Mouse (Mus musculus) liver, embryonic 12.5 days (tissue): ENCODE measurements around the gene Gdf10. TPM values are rescaled to one million over a fixed set of nuclear protein-coding genes. Genes with fewer than 3 reads are reported as not detected.

Source experiments
- polyA plus RNA-seq: library from polyadenylated mRNA; unstranded; fragments of >200 nt; fragmentation: Nextera tagmentation; extraction: Ambion mirVana; gene quantifications from 2 replicates; pipeline ENCODE4 v1.2.1, GENCODE M21; 2016

The Gdf10 gene
- polyA plus RNA-seq, 1 experiment from 2014 or later = 11.4 TPM

Other genes with a start within 250 kb of the Gdf10 start
- gene Gdf2, start 17.5 kb downstream of the Gdf10 start, polyA plus RNA-seq = 14.4 and 15.0 TPM in 2 replicates
- gene Rbp3, start 30.4 kb downstream of the Gdf10 start, polyA plus RNA-seq = 0.10 and 0.12 TPM in 2 replicates
- 0.05 TPM in 1 of 2 replicates, not detected in the other for gene Zfp488, start 55.2 kb downstream of the Gdf10 start, polyA plus RNA-seq
- not detected in 2 replicates for gene Gm30083, start 91.6 kb downstream of the Gdf10 start, polyA plus RNA-seq
- gene Gm5460, start 93.2 kb downstream of the Gdf10 start, polyA plus RNA-seq = not detected in 2 replicates
- not detected in 2 replicates for gene Antxrl, start 129.1 kb downstream of the Gdf10 start, polyA plus RNA-seq
- gene Anxa8, start 162.4 kb downstream of the Gdf10 start, polyA plus RNA-seq = 0.11 TPM in 1 of 2 replicates, not detected in the other
- gene A630023A22Rik, start 179.2 kb downstream of the Gdf10 start, polyA plus RNA-seq = not detected in 2 replicates
- not detected in 2 replicates for gene Npy4r, start 228.9 kb downstream of the Gdf10 start, polyA plus RNA-seq